Mouse (Mus musculus): ENCODE data around the gene Hist1h3i. TPM values are rescaled to one million over a fixed set of nuclear protein-coding genes. Genes with fewer than 3 reads are reported as not detected.
"Not testable (repeated sequence)": the region's sequence is repeated elsewhere in the genome, so short reads cannot be mapped to it uniquely, and the experiment has no call there.

Gene Hist1h3i
- total RNA-seq, 2 experiments from 2014 or later: 12.0 to 12.2 TPM

GRCm38 (mm10) chr13:21783734-21784161 lies 578 bp upstream of the Hist1h3i start:
- no peak for DNase-seq (ENCODE audit: low spot score)

GRCm38 (mm10) chr13:21782361-21783254 lies 562 bp downstream of the Hist1h3i start:
- DNase-seq (ENCODE audit: low spot score): not testable (repeated sequence)

DNA sequence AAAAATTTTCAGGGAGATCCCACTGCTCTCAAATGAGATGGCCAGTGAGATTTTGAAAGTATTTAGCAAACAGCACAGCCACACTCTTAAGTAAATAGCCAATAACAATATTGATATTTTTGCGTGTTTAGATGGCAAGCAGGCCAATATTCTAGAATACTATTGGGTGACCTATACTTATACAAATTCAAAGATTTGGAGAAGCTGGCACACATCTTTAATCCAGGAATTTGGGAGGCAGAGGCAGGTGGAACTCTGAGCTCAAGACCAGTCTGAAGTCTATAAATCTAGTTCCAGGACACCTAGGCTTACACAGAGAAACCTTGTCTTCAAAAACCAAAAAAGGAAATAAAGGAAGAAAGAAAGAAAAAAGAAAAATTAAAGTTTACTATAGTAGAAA lies 1.5 kb downstream of the Hist1h3i start:
- no peak for DNase-seq (ENCODE audit: low spot score)

GRCm38 (mm10) chr13:21781021-21781555 lies 2.1 kb downstream of the Hist1h3i start:
- no peak for DNase-seq (ENCODE audit: low spot score)

DNA sequence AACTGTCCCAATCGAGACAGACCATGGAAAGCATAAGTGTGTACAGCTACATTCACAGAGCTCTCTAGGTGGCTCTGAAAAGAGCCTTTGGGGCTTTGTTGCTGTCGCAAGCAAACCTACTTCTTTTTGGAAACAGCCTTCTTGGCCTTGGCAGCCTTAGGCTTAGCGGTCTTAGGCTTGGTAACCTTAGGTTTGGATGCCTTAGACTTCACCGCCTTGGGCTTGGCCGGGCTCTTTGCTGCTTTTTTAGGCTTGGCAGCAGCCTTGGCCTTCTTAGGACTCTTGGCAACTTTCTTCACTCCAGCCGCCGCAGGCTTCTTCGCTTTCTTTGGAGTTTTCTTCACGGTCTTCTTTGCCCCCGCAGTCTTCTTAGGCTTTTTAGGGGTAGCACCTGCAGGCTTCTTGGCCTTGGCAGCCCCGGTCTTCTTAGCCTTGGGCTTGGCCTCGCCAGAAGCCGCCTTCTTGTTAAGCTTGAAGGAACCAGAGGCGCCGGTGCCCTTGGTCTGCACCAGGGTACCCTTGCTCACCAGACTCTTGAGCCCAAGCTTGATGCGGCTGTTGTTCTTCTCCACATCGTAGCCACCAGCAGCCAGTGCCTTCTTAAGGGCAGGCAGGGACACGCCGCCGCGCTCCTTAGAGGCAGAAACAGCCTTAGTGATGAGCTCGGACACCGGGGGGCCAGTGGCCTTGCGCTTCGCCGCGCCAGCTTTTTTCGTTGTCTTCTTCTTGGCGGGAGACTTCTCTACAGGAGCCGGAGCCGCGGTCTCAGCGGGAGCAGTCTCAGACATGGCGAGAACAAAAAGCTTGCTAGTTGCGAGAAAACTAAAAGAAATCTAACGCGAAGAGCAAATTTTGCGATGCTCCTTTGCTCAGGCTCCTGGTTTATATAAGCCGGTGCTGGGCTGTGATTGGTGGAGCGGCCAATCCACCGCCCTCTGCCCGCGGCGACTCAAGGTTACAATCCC lies 3.1 kb downstream of the Hist1h3i start, which contains the start of gene Hist1h1b:
Gene Hist1h1b (minus strand): TSS at position 859 of the 965 bp plus-strand sequence.
- peak; percentile 9 for DNase-seq (ENCODE audit: low spot score)

GRCm38 (mm10) chr13:21778814-21779766 lies 4.1 kb downstream of the Hist1h3i start:
- peak; percentile 58 for DNase-seq (ENCODE audit: low spot score)

DNA sequence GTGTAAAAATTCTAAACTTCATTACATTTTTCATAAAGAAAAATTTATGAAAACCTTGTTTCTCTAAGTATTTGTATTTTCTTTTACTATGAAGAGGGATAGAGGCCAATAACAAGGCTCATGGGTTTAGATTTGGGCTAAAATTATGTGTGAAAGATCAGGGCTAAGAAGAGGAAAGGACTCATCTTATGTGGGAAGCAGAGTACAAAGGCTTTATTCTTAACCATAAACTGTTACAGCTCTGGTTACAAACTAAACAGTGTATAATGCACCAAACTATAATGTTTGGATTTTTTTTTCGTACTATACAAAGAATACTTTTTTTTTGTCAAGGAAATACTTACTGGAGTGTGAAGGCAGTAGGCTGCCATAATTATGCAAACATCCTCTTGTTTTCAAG lies 27.5 kb downstream of the Hist1h3i start:
- DNase-seq (ENCODE audit: low spot score): no peak

- not testable (repeated sequence) for DNase-seq (ENCODE audit: low spot score)
Measured at GRCm38 (mm10) chr13:21754294-21755001, 28.7 kb downstream of the Hist1h3i start.

GRCm38 (mm10) chr13:21753524-21754285 lies 29.5 kb downstream of the Hist1h3i start, which contains the start of the genes Hist1h2ak and Hist1h2bn:
Gene Hist1h2ak (minus strand): TSS chr13:21753827.
Gene Hist1h2bn (plus strand): TSS chr13:21754123.
- peak; percentile 27 for DNase-seq (ENCODE audit: low spot score)

DNA sequence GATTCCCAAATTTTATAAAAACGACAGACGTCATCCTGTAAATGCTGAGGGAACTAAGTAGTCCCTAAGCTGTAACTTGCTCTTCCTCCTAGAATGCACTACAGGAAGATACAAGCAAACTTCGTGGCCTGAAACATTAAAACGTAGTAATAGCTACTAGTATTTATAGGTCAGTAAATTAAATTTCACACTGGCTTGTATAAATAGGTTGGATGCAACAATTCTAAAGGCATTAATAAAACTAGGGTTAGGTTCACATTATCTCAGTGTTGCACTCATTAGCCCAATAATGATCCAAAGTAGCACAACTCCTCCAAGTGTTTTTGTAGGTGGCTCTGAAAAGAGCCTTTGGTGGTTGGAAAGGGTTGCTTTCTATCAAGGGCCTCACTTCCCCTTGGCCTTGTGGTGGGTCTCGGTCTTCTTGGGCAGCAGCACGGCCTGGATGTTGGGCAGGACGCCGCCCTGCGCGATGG lies 30.1 kb downstream of the Hist1h3i start:
- no peak for DNase-seq (ENCODE audit: low spot score)

DNA sequence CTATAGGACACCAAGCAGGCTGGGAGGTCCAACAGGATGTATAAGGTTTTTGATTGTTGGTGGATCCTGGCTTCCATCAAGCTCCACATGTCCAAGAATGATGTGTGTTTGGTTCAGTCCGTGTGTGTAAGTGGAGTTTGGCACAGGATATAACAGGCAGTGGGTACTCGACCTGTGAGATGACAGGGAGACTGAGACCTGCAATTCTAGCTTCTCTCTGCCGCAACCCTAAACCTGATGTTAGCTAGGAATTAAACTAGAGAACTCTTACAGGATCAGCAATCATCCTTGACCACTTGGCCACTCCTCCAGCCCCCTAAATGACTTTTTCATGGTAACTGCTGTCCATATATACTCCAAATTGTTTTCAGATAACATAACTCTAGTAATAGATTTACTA lies 30.8 kb downstream of the Hist1h3i start:
- no peak for DNase-seq (ENCODE audit: low spot score)

DNA sequence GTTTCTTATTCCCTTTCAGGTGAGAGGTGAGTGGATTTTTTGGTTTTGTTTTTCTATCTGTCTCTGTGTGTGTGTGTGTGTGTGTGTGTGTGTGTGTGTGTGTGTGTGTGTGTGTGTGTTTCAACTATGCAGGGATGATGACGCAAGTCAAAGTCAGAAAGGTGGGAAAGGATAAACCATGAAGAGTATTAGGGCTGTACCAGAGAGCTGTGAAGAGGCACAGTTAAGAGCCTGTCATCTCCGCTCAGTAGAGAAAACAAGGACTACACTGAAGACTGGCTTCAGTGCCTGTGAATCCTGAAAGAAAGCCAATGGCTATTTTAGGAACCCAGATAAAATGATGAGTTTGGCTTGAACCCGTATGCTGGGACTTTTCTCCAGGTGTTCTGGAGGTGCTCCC lies 31.3 kb downstream of the Hist1h3i start:
- DNase-seq (ENCODE audit: low spot score): no peak

DNA sequence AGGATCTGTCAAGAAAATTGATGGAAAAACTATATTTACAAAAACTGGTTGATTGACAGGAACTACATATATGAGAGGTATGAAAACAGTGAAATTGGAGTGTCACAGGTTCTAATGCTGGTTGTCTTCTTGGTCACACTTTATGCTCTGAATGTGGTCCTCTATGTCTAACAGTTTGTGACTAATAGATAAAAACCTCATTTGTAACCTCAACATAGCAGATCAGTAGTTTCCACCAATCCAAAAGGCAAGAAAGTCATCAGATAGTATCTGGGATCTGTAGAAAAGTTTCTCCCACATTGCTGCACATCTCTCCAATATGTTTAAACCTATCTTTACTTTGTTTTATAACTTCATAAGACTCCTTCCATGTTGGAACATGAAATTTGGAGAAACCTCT lies 31.8 kb downstream of the Hist1h3i start:
- DNase-seq (ENCODE audit: low spot score): no peak

DNA sequence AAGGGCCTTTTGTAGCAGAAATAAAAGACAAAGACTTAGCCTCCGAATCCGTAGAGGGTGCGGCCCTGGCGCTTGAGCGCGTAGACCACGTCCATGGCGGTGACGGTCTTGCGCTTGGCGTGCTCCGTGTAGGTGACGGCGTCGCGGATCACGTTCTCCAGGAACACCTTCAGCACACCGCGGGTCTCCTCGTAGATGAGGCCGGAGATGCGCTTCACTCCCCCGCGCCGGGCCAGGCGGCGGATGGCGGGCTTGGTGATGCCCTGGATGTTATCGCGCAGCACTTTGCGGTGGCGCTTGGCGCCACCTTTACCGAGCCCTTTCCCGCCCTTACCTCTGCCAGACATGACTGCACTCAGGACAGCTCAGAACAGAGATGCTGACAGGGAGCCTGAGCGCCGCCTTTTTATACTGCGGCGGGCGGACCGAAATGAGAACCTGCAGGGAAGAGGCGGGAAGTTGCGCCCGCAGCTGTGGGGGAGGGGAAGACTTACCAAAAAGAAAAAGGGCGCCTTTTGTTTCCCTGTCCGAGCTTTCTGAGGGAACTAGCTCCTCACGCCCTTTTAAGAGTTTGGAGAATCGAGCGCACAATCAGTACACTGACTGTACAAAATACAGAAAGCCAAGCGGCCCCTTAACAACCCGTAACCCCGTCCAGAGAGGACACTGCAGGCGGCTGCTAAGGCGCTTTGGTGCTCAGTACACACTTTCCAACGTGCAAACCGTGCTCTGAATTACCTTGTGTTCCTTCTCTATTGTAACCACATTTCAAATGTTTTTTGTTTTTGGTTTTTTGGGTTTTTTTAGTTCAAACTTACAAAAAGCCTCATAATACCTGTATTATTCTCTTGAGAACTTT lies 32.8 kb downstream of the Hist1h3i start, which contains the start of gene Hist1h4k:
Gene Hist1h4k (minus strand): TSS at position 347 of the 859 bp plus-strand sequence.
- peak; percentile 48 for DNase-seq (ENCODE audit: low spot score)

DNA sequence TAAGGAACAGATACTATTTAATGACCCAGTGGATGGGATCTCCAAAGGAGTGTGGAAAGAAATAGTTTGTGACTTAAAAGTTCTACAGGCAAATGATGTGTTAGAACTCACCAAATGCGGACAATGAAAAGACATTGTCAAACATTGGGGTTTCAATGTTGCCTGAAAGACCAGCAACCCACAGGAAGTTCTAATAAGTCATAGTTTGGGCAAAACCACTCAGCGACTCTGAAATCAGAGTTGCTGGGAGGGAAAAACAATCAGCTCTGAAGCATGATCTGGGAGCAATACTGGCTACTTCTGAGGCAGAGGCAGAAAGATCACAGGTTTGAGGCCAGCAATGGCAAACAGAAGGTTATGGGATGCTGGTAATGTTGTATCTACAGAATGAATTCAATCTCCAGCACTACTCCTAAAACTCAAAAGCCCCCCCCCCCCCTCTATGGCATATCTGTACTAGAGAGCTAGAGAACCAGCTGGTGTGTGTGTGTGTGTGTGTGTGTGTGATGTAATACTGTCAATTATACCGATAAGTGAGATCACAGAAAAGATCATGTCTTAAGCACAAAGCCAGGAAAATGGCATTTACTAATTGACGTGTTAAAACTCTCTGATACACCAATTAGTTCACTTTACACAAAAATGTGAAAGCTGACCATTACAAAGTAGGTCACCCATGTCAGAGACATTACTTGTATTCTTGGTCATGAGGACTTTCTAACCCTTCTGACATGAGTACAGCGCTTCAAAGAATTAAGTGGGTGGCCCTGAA lies 33.6 kb downstream of the Hist1h3i start:
- DNase-seq (ENCODE audit: low spot score): no peak

- no peak for DNase-seq (ENCODE audit: low spot score)
Measured at GRCm38 (mm10) chr13:21745006-21745405, 38.2 kb downstream of the Hist1h3i start.
